Mouse (Mus musculus) gastrocnemius, adult 8-10 months (tissue): ENCODE measurements at regions not wholly inside any gene's neighbourhood (a gene's known extent, or its start where the extent isn't known, plus 50 kb on each side); places are given as distances from the start of the nearest gene placed in this dataset.

Experiments
- DNase-seq, 2 experiments: peaks; one replicate each; pipeline ENCODE4 v3.0.0; 2022; ENCODE audit warnings: low spot score in 2 of 2

GRCm38 (mm10) chr12:27500516-27500915, 158.1 kb upstream of the Sox11 start:
- no peak for DNase-seq

- DNase-seq = no peak
Observed at GRCm38 (mm10) chr12:27499276-27499675, 156.9 kb upstream of the Sox11 start.

GRCm38 (mm10) chr12:27496826-27497557, 154.6 kb upstream of the Sox11 start:
- DNase-seq = no peak

GRCm38 (mm10) chr12:27492270-27492669, 149.9 kb upstream of the Sox11 start:
- no peak for DNase-seq

- no peak for DNase-seq
Observed at GRCm38 (mm10) chr12:27481230-27481629, 138.9 kb upstream of the Sox11 start.

DNA sequence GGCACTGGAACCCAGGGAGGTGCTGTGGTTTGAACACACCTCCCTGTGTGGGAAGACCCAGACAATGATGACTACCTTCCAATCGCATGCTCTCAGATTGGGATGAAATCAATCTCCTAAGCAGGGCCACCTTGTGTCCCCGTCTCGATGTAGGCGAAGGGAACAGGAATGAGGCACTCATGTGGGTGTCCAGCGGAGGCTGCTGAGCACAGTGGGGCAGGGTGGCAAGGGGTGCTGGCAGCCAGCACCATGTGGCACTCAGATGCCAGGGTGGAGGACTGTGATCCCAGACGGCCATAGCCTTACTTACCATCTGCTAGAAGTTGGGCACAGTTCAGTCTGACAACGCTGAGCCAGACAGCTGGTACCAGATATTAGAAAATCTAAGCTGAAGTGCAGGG, 137.2 kb upstream of the Sox11 start:
- DNase-seq = no peak

DNA sequence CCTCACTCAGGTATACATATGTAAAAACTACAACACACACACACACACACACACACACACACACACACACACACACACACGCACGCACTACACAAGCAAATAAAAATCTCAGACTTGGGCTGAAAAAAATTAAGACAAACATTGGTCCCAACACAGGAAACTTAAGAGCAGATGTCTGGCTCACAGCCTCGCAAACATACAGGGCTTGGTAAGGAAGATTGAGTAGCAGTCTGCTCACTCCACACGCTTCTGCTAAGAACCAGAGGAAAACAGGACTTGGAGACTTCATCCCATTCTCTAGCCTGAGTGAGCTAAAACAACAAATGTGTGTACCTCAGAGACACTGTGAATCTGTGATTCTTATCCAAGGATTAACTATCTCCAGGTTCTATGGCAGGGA, 132.3 kb upstream of the Sox11 start:
- no peak for DNase-seq

- DNase-seq = no peak
Observed at GRCm38 (mm10) chr12:27471557-27471956, 129.2 kb upstream of the Sox11 start.

- no peak for DNase-seq
Observed at GRCm38 (mm10) chr12:27470346-27470745, 128.0 kb upstream of the Sox11 start.

DNA sequence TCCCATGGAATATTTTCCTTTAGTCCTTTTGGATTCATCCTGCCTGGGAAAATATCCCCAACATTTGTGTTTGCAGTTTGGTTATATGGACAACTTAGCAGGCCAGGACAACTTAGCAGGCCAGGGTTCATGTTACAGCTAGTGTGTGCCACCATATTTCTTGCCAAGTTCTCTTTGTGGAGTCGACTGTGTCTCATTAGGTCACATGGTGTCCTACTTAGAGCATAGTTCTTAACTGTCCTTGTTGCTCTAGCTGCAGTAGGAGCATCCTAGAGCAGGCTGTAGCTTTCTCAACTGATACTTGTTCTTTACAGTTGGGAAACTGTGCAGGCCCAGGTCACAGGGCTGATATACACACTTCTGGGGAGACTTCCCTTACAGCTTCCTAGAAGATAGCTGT, 126.4 kb upstream of the Sox11 start:
- no peak for DNase-seq

GRCm38 (mm10) chr12:27468141-27468540, 125.8 kb upstream of the Sox11 start:
- no peak for DNase-seq

DNA sequence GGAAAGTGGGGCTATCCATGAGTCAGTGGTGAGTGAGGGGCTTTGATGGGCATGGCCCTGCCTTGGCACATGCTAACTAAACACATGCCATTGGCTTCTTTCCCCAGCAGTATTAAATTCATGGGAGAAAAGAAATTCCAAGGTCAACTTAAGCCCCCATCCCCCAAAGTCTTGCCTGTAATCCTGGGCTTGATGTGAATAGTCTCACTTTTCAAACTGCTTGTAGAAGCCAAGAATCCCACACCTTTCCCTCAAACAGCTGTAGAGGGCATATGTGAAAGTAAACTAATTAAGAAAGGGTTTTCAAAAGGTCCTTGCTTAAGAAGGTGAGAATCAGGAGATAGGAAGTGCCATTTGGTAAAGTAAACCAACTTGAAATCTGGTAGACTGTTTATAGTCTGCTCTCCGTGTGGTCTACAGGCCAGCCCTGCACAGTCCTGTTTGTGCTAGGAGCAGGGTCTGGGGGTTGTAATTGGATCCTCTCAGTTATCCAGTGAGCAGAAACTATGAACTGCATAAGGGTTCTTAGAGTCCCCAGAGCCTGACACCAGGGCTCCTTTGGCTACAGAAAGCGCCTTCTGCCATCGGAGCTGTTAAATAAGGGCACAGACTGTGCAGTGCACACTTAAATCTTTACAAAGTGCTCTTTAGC, 123.3 kb upstream of the Sox11 start:
- DNase-seq = no peak

GRCm38 (mm10) chr12:27458674-27459073, 116.3 kb upstream of the Sox11 start:
- no peak for DNase-seq

DNA sequence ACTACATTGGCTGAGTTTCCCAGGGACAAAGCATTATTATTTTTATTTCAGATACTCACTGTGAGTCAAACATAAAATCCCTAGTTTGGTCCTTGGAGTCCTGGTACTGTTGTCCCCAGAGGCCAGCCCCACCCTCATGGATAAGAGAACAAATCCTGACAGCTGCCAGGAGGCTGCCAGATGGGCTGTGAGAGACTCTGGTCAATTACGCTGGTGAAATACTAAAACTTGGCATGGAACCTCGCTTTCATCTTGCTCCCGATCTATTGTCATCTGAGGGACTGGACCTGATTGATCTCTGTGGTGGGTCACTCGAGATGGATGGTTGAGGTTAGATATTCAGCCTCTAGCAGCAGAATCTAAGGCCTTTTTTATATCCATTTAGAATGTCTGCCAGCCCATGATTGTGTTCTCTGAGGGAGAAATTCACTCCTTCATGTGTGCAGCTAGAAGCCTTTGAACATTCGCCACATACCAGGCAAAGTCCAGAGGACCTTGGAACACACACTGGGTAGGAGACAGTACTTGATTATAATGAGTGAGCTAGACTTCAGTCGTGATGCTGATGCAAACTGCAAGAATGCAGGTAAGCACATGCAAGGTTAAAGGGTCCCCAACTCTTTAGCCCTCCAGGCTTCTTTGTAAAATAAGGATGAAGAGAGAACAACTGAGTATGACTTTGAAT, 95.4 kb upstream of the Sox11 start:
- no peak for DNase-seq

DNA sequence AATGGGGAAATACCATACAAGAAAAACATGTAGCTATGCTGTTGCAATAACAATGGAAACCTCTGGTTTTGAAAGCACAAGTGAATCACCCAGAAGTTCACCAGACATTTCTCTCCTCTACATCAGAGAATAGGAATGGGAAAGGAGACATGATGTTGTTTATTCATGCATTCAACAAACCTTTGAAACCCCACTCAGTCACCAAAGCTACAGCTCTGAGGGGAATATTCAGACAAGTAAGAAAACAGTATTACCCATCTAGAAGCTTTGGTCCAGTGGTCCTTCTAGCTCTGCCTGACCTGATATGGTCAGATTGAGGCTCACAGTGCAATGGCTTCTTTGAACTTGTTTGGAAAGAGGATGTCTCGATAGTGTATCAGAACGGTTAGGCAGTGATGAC, 89.0 kb upstream of the Sox11 start:
- DNase-seq = no peak

GRCm38 (mm10) chr12:27417387-27418009, 75.1 kb upstream of the Sox11 start:
- no peak for DNase-seq

DNA sequence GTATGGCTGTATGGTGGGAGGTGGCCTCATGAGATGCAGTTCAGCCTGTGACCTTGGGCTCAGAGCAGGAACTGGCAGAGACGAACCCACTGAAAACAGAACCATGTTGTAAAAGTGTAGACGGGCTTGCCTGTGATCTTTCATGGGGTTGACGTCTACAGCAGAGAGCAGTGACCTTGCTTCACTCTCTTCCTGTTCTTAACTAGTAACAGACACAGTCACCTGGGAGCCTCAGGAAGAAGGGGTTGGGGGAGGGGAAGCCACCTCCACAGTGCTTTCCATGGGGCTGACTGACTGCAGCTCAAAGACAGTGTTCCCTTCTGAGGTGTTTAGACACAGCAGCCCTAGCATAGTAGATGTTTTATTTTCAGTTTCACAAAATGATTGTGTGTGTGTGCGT, 68.2 kb upstream of the Sox11 start:
- DNase-seq = no peak

DNA sequence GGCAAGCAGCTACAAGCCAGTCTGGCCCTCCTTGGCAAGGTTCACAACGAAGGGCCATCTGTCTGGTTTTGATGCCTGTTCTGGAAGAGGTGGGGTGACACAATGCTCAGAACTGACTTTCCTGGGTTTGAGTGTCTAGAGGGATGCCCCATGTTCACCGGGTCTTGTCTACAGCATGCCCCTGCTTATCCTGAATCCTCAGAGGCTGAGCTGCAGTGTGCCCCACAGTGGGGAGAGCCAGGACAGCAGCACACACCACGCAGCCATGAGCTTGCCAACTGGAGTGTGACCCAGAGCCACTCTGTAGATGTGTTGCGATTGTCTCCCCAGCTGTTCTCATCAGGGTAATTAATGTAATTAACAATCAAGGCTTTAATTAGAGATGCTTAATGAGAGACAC, 66.1 kb upstream of the Sox11 start:
- no peak for DNase-seq

DNA sequence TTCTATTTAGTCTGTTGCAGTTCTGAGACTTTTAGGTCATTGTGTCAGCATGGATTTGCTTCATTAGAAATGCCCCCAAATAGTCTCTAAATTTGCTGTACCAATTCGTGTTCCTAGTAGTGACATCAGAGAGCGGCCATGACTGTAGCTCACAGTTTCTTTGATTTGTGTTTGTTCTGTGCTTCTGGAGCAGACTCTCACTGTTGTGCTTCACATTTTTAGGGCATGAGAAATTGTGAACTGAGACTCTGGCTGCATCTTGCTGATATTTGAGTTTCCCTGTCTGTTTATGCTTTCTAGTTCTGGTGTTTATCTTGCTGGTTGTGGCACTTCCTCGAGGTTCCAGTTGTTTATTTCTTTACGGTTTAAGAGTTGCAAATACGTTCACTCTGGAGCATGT, 57.0 kb upstream of the Sox11 start:
- DNase-seq = no peak
